Mouse (Mus musculus) neural tube, embryonic 14.5 days (tissue): Measurements from ENCODE around the gene Tnni2. TPM values are rescaled to one million over a fixed set of nuclear protein-coding genes. Genes with fewer than 3 reads are reported as not detected.
"Not testable (repeated sequence)": the region's sequence is repeated elsewhere in the genome, so short reads cannot be mapped to it uniquely, and the experiment has no call there.

Source experiments
- ATAC-seq: fragments of 200-750 bp; cut with Nextera tagmentation; 2 replicates; pipeline ENCODE4 v1.8.0; 2017; ENCODE audit warnings: low read depth, mild to moderate bottlenecking, moderate TSS enrichment, moderate library complexity
- H3K27ac ChIP-seq: fragments of 300-500 bp; sonication (generic); 2 replicates; pipeline ENCODE4 v1.5.1; 2014; ENCODE audit warnings: low read depth, mild to moderate bottlenecking, control low read depth, low read length, moderate library complexity, mixed read lengths
- H3K27me3 ChIP-seq: fragments of 300-500 bp; sonication (generic); 2 replicates; pipeline ENCODE4 v1.6.1; 2014; ENCODE audit warnings: low read length; ENCODE audit not compliant: control insufficient read depth, insufficient read depth
- H3K36me3 ChIP-seq: fragments of 300-500 bp; sonication (generic); 2 replicates; pipeline ENCODE4 v1.6.1; 2014; ENCODE audit warnings: low read length, mixed read lengths; ENCODE audit not compliant: control insufficient read depth, insufficient read depth
- H3K4me1 ChIP-seq: fragments of 300-500 bp; sonication (generic); 2 replicates; pipeline ENCODE4 v1.6.1; 2014; ENCODE audit warnings: low read length; ENCODE audit not compliant: control insufficient read depth, insufficient read depth
- H3K4me2 ChIP-seq: fragments of 300-500 bp; sonication (generic); 2 replicates; pipeline ENCODE4 v1.6.1; 2014; ENCODE audit warnings: mild to moderate bottlenecking, low read depth, low read length, control low read depth
- H3K4me3 ChIP-seq: fragments of 300-500 bp; sonication (generic); 2 replicates; pipeline ENCODE4 v1.5.1; 2014; ENCODE audit warnings: low read depth, low read length, control low read depth, mixed read lengths
- H3K9ac ChIP-seq: fragments of 300-500 bp; sonication (generic); replicated peaks from 2 replicates; pipeline ENCODE4 v1.6.1; 2014; ENCODE audit warnings: low read depth, mild to moderate bottlenecking, control low read depth, low read length, mixed read lengths
- H3K9me3 ChIP-seq: fragments of 300-500 bp; sonication (generic); 2 replicates; pipeline ENCODE4 v1.6.1; 2016; ENCODE audit warnings: low read length; ENCODE audit not compliant: control insufficient read depth
- WGBS: fragments of 180-500 bp; shearing (Covaris S2); extraction: QIAGEN DNeasy Blood & Tissue Kit; methylation state at CpG from one replicate; pipeline ENCODE4 v1.1.7; 2014; 5-methylcytosine and 5-hydroxymethylcytosine counted together
- polyA plus RNA-seq: library from polyadenylated mRNA; unstranded; fragments of >200 nt; fragmentation: Nextera tagmentation; extraction: Ambion mirVana; gene quantifications from 2 replicates; pipeline ENCODE4 v1.2.1, GENCODE M21; 2014

Gene Tnni2
- polyA plus RNA-seq, 1 experiment from 2014 or later = 4.3 TPM

DNA sequence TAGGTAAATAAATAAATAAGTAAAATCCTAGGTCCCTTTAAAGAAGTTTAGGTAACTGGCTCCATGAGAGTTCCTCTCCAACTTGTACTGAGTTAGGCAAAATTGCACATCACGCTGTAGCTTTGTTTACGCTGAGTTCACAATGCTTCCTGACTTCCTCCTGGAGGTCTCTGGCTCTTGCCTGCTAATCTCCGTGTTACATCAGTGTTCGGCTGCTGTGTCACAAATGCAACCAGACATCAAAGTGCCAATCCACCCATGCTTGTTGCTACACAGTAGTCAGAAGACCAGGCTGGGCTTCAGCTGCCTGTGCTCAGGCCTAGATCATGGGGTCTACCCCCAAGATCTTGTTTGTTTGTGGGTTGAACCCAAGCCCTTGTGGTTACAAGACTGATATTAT is 38.0 kb upstream of the Tnni2 start:
- H3K4me2 ChIP-seq = no peak overlapping the region
- ATAC-seq = no peak
- no peak overlapping the region for H3K27ac ChIP-seq
- no peak overlapping the region for H3K9ac ChIP-seq
- no peaks in the 10 kb centered on the region for H3K36me3 ChIP-seq
- 84% methylated on average over 4 of the region's 4 CpGs for WGBS
- H3K4me3 ChIP-seq = no peak overlapping the region
- H3K9me3 ChIP-seq = no peaks in the 10 kb centered on the region
- no peaks in the 10 kb centered on the region for H3K27me3 ChIP-seq
- H3K4me1 ChIP-seq = 0 out of 2 replicates have a peak, but pooled peaks cover 2% of the 10 kb centered on the region

GRCm38 (mm10) chr7:142405134-142405533 is 36.5 kb upstream of the Tnni2 start:
- H3K4me2 ChIP-seq, H3K36me3 ChIP-seq, H3K27ac ChIP-seq, H3K9ac ChIP-seq, ATAC-seq, H3K27me3 ChIP-seq, H3K9me3 ChIP-seq, H3K4me1 ChIP-seq, H3K4me3 ChIP-seq: not testable (repeated sequence)
- WGBS = 86% methylated on average over 5 of the region's 5 CpGs

DNA sequence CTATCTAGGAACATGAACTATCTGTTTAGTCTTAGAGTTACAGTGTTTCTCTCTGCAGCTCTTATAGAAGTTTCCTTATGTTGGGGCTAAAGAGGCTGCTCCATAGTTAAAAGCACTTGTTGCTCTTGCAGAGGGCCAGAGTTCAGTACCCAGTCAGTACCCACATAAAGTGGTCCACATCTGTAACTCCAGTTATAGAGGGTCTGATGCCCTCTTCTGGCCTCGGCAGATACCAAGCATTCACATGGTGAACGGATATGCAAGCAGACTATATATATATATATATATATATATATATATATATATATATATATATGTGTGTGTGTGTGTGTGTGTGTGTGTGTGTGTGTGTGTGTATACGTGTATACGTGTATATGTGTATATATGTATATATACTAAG is 33.7 kb upstream of the Tnni2 start:
- ATAC-seq = no peak
- H3K4me2 ChIP-seq = no peak overlapping the region
- 83% methylated on average over 4 of the region's 4 CpGs for WGBS

GRCm38 (mm10) chr7:142408686-142409085 is 32.9 kb upstream of the Tnni2 start:
- Histone ChIP-seq H3K4me1 (no peaks in the 10 kb centered on the region), H3K9me3 (no peaks in the 10 kb centered on the region), H3K27me3 (no peaks in the 10 kb centered on the region), H3K27ac (no peak overlapping the region), H3K36me3 (no peaks in the 10 kb centered on the region), H3K9ac (no peak overlapping the region), H3K4me2 (no peak overlapping the region), H3K4me3 (no peak overlapping the region)
- WGBS = 95% methylated on average over 8 of the region's 8 CpGs
- no peak for ATAC-seq

More for the DNA sequence above, 33.7 kb upstream of the Tnni2 start:
- no peaks in the 10 kb centered on the region for H3K4me1 ChIP-seq
- no peak overlapping the region for H3K27ac ChIP-seq
- H3K27me3 ChIP-seq = no peaks in the 10 kb centered on the region
- no peak overlapping the region for H3K4me3 ChIP-seq
- H3K36me3 ChIP-seq = no peaks in the 10 kb centered on the region
- no peaks in the 10 kb centered on the region for H3K9me3 ChIP-seq
- H3K9ac ChIP-seq = no peak overlapping the region

DNA sequence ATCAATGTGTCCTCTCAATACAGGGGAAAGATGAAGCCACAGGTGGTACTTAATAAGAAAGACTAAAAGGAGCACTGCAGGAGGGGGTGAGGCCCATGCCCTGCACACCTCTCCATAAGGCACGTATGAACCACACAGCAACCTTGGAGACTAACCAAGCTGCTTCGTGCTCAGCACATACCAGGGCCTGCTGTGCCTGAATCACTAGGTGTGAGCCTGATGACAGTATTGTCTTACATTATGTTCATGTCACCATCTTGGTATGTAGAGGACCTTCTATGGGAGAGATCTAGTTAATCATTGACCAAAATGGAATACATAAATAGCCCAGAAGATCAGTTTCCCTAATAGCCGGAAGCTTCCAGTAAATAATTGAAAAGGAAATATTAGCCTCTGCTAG is 32.0 kb upstream of the Tnni2 start:
- Histone ChIP-seq H3K36me3 (no peaks in the 10 kb centered on the region), H3K27me3 (no peaks in the 10 kb centered on the region), H3K9me3 (no peaks in the 10 kb centered on the region), H3K4me1 (no peaks in the 10 kb centered on the region), H3K27ac (no peak overlapping the region), H3K9ac (no peak overlapping the region), H3K4me3 (no peak overlapping the region), H3K4me2 (no peak overlapping the region)
- WGBS = 86% methylated on average over 3 of the region's 3 CpGs
- no peak for ATAC-seq

DNA sequence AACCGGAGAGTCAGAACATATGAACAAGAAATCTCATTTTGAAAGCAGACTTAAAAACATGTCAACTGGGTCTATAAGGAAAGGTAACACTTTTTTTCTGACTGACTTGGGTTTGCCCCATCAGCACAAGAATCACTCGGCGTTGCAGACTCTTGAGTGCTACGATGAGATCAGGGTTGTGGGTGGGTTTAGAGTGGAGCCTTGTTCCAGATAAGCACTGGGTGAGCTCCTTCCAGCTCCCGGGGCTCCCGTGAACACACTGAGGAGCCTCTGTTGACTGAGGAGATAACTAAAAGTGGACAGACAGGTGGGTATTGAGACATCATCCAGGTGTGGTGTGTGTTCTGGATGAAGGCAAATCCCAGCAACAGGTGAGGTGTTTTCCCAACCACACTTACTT is 28.3 kb upstream of the Tnni2 start:
- H3K9me3 ChIP-seq = no peaks in the 10 kb centered on the region
- 94% methylated on average over 6 of the region's 6 CpGs for WGBS
- no peak for ATAC-seq

GRCm38 (mm10) chr7:142415314-142415713 is 26.3 kb upstream of the Tnni2 start:
- Histone ChIP-seq H3K27me3 (no peaks in the 10 kb centered on the region), H3K4me2 (no peak overlapping the region), H3K9me3 (no peaks in the 10 kb centered on the region), H3K4me1 (no peaks in the 10 kb centered on the region), H3K36me3 (no peaks in the 10 kb centered on the region), H3K27ac (no peak overlapping the region), H3K9ac (no peak overlapping the region), H3K4me3 (no peak overlapping the region)
- 67% methylated on average over 4 of the region's 4 CpGs for WGBS
- no peak for ATAC-seq

More for the DNA sequence above, 28.3 kb upstream of the Tnni2 start:
- no peak overlapping the region for H3K4me3 ChIP-seq
- no peak overlapping the region for H3K9ac ChIP-seq
- H3K4me1 ChIP-seq = no peaks in the 10 kb centered on the region
- H3K4me2 ChIP-seq = no peak overlapping the region
- H3K36me3 ChIP-seq = no peaks in the 10 kb centered on the region
- H3K27me3 ChIP-seq = no peaks in the 10 kb centered on the region
- H3K27ac ChIP-seq = no peak overlapping the region

DNA sequence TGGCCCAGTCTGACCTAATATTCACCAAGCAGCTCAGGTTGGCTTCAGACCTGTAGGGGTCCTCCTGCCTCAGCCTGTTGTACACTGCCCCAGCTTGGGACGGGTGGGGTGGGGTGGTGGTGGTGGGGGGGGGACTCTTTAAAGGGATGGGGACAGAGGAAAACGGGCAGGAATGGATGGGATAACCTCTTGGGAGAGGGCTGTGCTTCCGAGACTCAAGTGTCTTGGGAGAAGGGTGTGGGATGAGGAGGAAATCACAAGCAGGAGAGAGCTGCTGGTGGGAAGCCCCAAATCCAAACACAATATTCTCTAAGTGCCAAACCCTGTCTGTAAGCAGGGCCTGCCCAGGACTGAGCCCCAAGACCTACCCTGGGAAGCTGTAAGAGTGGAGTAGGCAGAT is 25.4 kb upstream of the Tnni2 start:
- Histone ChIP-seq H3K36me3 (no peaks in the 10 kb centered on the region), H3K4me2 (no peak overlapping the region), H3K9ac (no peak overlapping the region), H3K4me1 (no peaks in the 10 kb centered on the region), H3K27ac (no peak overlapping the region), H3K4me3 (no peak overlapping the region), H3K27me3 (no peaks in the 10 kb centered on the region), H3K9me3 (no peaks in the 10 kb centered on the region)
- 75% methylated on average over 3 of the region's 3 CpGs for WGBS
- ATAC-seq = no peak

- Histone ChIP-seq H3K4me3 (no peak overlapping the region), H3K9me3 (no peaks in the 10 kb centered on the region), H3K27ac (no peak overlapping the region), H3K36me3 (no peaks in the 10 kb centered on the region), H3K9ac (no peak overlapping the region), H3K4me2 (no peak overlapping the region), H3K27me3 (no peaks in the 10 kb centered on the region), H3K4me1 (no peaks in the 10 kb centered on the region)
- no peak for ATAC-seq
- WGBS = 96% methylated on average over 2 of the region's 2 CpGs
Observed at GRCm38 (mm10) chr7:142418027-142418426, 23.6 kb upstream of the Tnni2 start.

- WGBS = 87% methylated on average over 8 of the region's 8 CpGs
Observed at GRCm38 (mm10) chr7:142418679-142419078, 22.9 kb upstream of the Tnni2 start.

More at GRCm38 (mm10) chr7:142418679-142419078, 22.9 kb upstream of the Tnni2 start:
- Histone ChIP-seq H3K4me2 (no peak overlapping the region), H3K9ac (no peak overlapping the region), H3K27ac (no peak overlapping the region), H3K27me3 (no peaks in the 10 kb centered on the region), H3K4me3 (no peak overlapping the region), H3K4me1 (no peaks in the 10 kb centered on the region), H3K9me3 (no peaks in the 10 kb centered on the region), H3K36me3 (no peaks in the 10 kb centered on the region)
- ATAC-seq = no peak
